Mouse (Mus musculus) stomach, embryonic 15.5 days (tissue): ENCODE results near the gene Aatk. TPM values are rescaled to one million over a fixed set of nuclear protein-coding genes. Genes with fewer than 3 reads are reported as not detected.

Source experiments
- ATAC-seq: fragments of 200-750 bp; cut with Nextera tagmentation; 2 replicates; pipeline ENCODE4 v1.8.0; 2017; ENCODE audit warnings: low read depth, moderate number of reproducible peaks, moderate TSS enrichment; ENCODE audit not compliant: insufficient read depth, low FRiP score
- H3K27ac ChIP-seq: fragments of 300-500 bp; sonication (generic); 2 replicates; pipeline ENCODE4 v1.5.1; 2015; ENCODE audit warnings: mild to moderate bottlenecking, inconsistent platforms
- H3K27me3 ChIP-seq: fragments of 300-500 bp; sonication (generic); replicated peaks from 2 replicates; pipeline ENCODE4 v1.6.1; 2015; ENCODE audit warnings: inconsistent platforms
- H3K36me3 ChIP-seq: fragments of 300-500 bp; sonication (generic); 2 replicates; pipeline ENCODE4 v1.6.1; 2015; ENCODE audit warnings: inconsistent platforms
- H3K4me1 ChIP-seq: fragments of 300-500 bp; sonication (generic); 2 replicates; pipeline ENCODE4 v1.6.1; 2015; ENCODE audit warnings: inconsistent platforms
- H3K4me2 ChIP-seq: fragments of 300-500 bp; sonication (generic); 2 replicates; pipeline ENCODE4 v1.6.1; 2015; ENCODE audit warnings: mild to moderate bottlenecking, inconsistent platforms
- H3K4me3 ChIP-seq: fragments of 300-500 bp; sonication (generic); replicated peaks from 2 replicates; pipeline ENCODE4 v1.5.1; 2015; ENCODE audit warnings: inconsistent platforms
- H3K9ac ChIP-seq: fragments of 300-500 bp; sonication (generic); 2 replicates; pipeline ENCODE4 v1.6.1; 2015; ENCODE audit warnings: inconsistent platforms
- H3K9me3 ChIP-seq: fragments of 300-500 bp; sonication (generic); 2 replicates; pipeline ENCODE4 v1.6.1; 2016; ENCODE audit warnings: inconsistent platforms
- WGBS: fragments of 180-500 bp; shearing (Covaris S2); methylation state at CpG from one replicate; pipeline ENCODE4 v1.1.7; 2015; 5-methylcytosine and 5-hydroxymethylcytosine counted together
- polyA plus RNA-seq: library from polyadenylated mRNA; unstranded; fragments of >200 nt; fragmentation: Nextera tagmentation; extraction: Ambion mirVana; gene quantifications from 2 replicates; pipeline ENCODE4 v1.2.1, GENCODE M21; 2015

Gene Aatk
- polyA plus RNA-seq, 1 experiment from 2014 or later = 4.5 TPM

GRCm38 (mm10) chr11:120005434-120006317 lies 41.3 kb downstream of the Aatk start:
- Histone ChIP-seq H3K36me3 (no peaks in the 10 kb centered on the region), H3K27me3 (no peaks in the 10 kb centered on the region), H3K4me3 (no peak overlapping the region), H3K4me1 (no peaks in the 10 kb centered on the region), H3K4me2 (no peak overlapping the region), H3K9ac (no peak overlapping the region), H3K9me3 (no peaks in the 10 kb centered on the region), H3K27ac (no peak overlapping the region)
- ATAC-seq = no peak
- 84% methylated on average over 18 of the region's 18 CpGs for WGBS

- Histone ChIP-seq H3K4me3 (no peak overlapping the region), H3K36me3 (no peaks in the 10 kb centered on the region), H3K27ac (no peak overlapping the region), H3K9ac (no peak overlapping the region), H3K4me1 (no peaks in the 10 kb centered on the region), H3K4me2 (no peak overlapping the region), H3K27me3 (no peaks in the 10 kb centered on the region), H3K9me3 (no peaks in the 10 kb centered on the region)
- WGBS = 89% methylated on average over 7 of the region's 7 CpGs
- no peak for ATAC-seq
Observed at GRCm38 (mm10) chr11:120002634-120003220, 44.2 kb downstream of the Aatk start.

GRCm38 (mm10) chr11:120002041-120002440 lies 44.9 kb downstream of the Aatk start:
- H3K9me3 ChIP-seq = no peaks in the 10 kb centered on the region
- no peak for ATAC-seq
- H3K4me3 ChIP-seq = no peak overlapping the region
- H3K4me2 ChIP-seq = no peak overlapping the region
- H3K36me3 ChIP-seq = peaks cover 3% of the 10 kb centered on the region; the same call in 1 of the 2 replicates
- no peak overlapping the region for H3K9ac ChIP-seq
- 73% methylated on average over 5 of the region's 5 CpGs for WGBS
- no peaks in the 10 kb centered on the region for H3K4me1 ChIP-seq
- H3K27ac ChIP-seq = no peak overlapping the region
- no peaks in the 10 kb centered on the region for H3K27me3 ChIP-seq

- no peak for ATAC-seq
- peaks cover 15% of the 10 kb centered on the region for H3K36me3 ChIP-seq
- H3K9ac ChIP-seq = no peak overlapping the region
- no peaks in the 10 kb centered on the region for H3K27me3 ChIP-seq
- no peak overlapping the region for H3K4me2 ChIP-seq
- WGBS = 87% methylated on average over 16 of the region's 16 CpGs
- no peak overlapping the region for H3K27ac ChIP-seq
- H3K4me1 ChIP-seq = no peaks in the 10 kb centered on the region
- H3K4me3 ChIP-seq = no peak overlapping the region
- no peaks in the 10 kb centered on the region for H3K9me3 ChIP-seq
Observed at GRCm38 (mm10) chr11:119997351-119997750, 49.6 kb downstream of the Aatk start.

- Histone ChIP-seq H3K36me3 (peaks cover 4% of the 10 kb centered on the region; the same call in 1 of the 2 replicates), H3K9me3 (no peaks in the 10 kb centered on the region), H3K9ac (no peak overlapping the region), H3K27me3 (no peaks in the 10 kb centered on the region), H3K4me2 (peak overlapping the region; percentile 39), H3K27ac (peak overlapping the region; percentile 61), H3K4me1 (peaks cover 34% of the 10 kb centered on the region), H3K4me3 (no peak overlapping the region)
- ATAC-seq = peak; percentile 75
- WGBS = 6% methylated on average over 10 of the region's 10 CpGs
Observed at GRCm38 (mm10) chr11:119991338-119991678, 55.7 kb downstream of the Aatk start.

- Histone ChIP-seq H3K4me3 (no peak overlapping the region), H3K9ac (no peak overlapping the region), H3K27ac (peak overlapping the region; percentile 61), H3K4me1 (peaks cover 34% of the 10 kb centered on the region), H3K9me3 (no peaks in the 10 kb centered on the region), H3K36me3 (peaks cover 3% of the 10 kb centered on the region; the same call in 1 of the 2 replicates), H3K4me2 (peak overlapping the region; percentile 39), H3K27me3 (no peaks in the 10 kb centered on the region)
- WGBS = 49% methylated on average over 10 of the region's 10 CpGs
- ATAC-seq = no peak
Observed at GRCm38 (mm10) chr11:119990658-119991337, 56.2 kb downstream of the Aatk start.

GRCm38 (mm10) chr11:119989115-119989564 lies 57.8 kb downstream of the Aatk start:
- 34% methylated on average over 10 of the region's 10 CpGs for WGBS
- Histone ChIP-seq H3K36me3 (peaks cover 3% of the 10 kb centered on the region; the same call in 1 of the 2 replicates), H3K27ac (peak overlapping the region; percentile 76), H3K27me3 (no peaks in the 10 kb centered on the region), H3K4me1 (peaks cover 34% of the 10 kb centered on the region), H3K4me2 (no peak overlapping the region), H3K4me3 (no peak overlapping the region), H3K9me3 (no peaks in the 10 kb centered on the region), H3K9ac (no peak overlapping the region)
- ATAC-seq = peak; percentile 20

GRCm38 (mm10) chr11:119988391-119988790 lies 58.6 kb downstream of the Aatk start:
- Histone ChIP-seq H3K27me3 (no peaks in the 10 kb centered on the region), H3K27ac (peak overlapping the region; percentile 76), H3K4me3 (no peak overlapping the region), H3K9me3 (no peaks in the 10 kb centered on the region), H3K4me1 (peaks cover 34% of the 10 kb centered on the region), H3K9ac (no peak overlapping the region), H3K4me2 (no peak overlapping the region), H3K36me3 (no peaks in the 10 kb centered on the region; the same call in 1 of the 2 replicates)
- ATAC-seq = no peak
- 80% methylated on average over 7 of the region's 7 CpGs for WGBS

GRCm38 (mm10) chr11:119987876-119988275 lies 59.1 kb downstream of the Aatk start:
- H3K4me3 ChIP-seq = no peak overlapping the region
- H3K9me3 ChIP-seq = no peaks in the 10 kb centered on the region
- no peak overlapping the region for H3K9ac ChIP-seq
- no peak for ATAC-seq
- 79% methylated on average over 7 of the region's 7 CpGs for WGBS
- no peaks in the 10 kb centered on the region for H3K27me3 ChIP-seq
- no peak overlapping the region for H3K4me2 ChIP-seq
- no peak overlapping the region; the same call in 1 of the 2 replicates for H3K27ac ChIP-seq
- H3K36me3 ChIP-seq = no peaks in the 10 kb centered on the region
- H3K4me1 ChIP-seq = peaks cover 34% of the 10 kb centered on the region

- H3K27ac ChIP-seq = peak overlapping the region; percentile 54
- peaks cover 34% of the 10 kb centered on the region for H3K4me1 ChIP-seq
- WGBS = 85% methylated on average over 9 of the region's 9 CpGs
- H3K9ac ChIP-seq = no peak overlapping the region
- H3K4me2 ChIP-seq = no peak overlapping the region
- H3K27me3 ChIP-seq = no peaks in the 10 kb centered on the region
- no peak overlapping the region for H3K4me3 ChIP-seq
- no peak for ATAC-seq
- no peaks in the 10 kb centered on the region for H3K9me3 ChIP-seq
- H3K36me3 ChIP-seq = no peaks in the 10 kb centered on the region
Observed at GRCm38 (mm10) chr11:119986751-119987425, 60.1 kb downstream of the Aatk start.

GRCm38 (mm10) chr11:119983151-119983550 lies 63.8 kb downstream of the Aatk start:
- no peaks in the 10 kb centered on the region for H3K27me3 ChIP-seq
- ATAC-seq = no peak
- H3K4me1 ChIP-seq = peaks cover 6% of the 10 kb centered on the region; the same call in 1 of the 2 replicates
- H3K36me3 ChIP-seq = no peaks in the 10 kb centered on the region
- no peak overlapping the region for H3K4me3 ChIP-seq
- H3K9me3 ChIP-seq = no peaks in the 10 kb centered on the region
- H3K27ac ChIP-seq = no peak overlapping the region
- WGBS = 84% methylated on average over 2 of the region's 2 CpGs
- H3K9ac ChIP-seq = no peak overlapping the region
- no peak overlapping the region for H3K4me2 ChIP-seq
